Mouse (Mus musculus) c-Kit-positive CD71-positive TER-119-positive erythroid progenitor cells, embryonic 14.5 days (primary cell): ENCODE data around the gene Cry2.

Source experiments
- DNase-seq: peaks from one replicate; pipeline ENCODE4 v3.0.0-alpha.2; 2013; ENCODE audit warnings: low spot score

Cry2 gene

DNA sequence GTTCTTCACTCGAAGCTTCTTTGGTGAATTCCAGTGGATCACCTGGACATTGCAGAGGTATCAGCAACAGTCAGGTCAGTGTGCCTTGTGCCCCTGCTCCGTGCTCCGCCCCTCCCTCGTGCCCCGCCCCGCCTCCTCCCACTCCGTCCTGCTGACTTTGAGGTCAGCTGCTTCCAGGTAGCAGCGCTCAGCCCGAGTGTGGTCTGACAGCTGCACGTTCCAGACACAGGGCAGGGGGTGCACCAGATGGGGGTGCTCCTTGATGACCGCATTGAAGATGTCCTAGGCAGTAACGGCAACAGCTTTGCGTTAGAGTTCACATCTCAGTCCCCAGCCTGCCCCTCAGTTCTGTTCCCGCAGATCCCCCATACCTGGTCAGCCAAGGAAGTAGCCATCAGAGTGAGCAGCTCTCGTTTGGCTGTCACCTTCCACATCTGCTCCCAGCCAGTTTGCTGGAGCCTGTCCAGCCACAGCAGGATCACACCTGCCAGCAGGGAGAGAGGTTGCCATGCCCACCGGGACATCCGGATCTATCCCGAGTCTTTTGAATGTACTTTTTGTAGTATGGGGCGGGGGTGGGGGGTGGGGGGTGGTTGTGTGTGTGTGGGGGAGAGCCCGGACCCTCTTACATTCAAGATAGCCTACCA lies 66.3 kb downstream of the Cry2 start:
- DNase-seq: no peak

DNA sequence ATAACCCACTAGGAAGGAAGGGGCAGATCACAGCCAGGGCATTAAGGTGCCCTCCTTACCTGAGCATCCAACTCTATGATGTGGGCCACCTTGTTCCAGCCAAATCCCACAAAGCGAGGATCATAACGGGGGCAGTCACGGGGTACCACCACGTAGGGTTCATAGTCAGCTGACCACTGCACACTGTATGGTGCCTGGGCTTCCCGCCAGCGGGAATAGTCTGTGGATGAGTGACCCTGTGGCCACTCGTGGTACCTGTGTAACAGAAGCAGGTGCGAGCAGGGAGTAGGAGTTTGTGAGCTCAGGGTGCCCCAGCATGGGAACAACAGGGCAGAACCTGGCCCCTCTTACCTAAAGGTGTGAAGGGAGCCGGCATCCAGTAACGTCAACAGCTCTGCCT lies 68.3 kb downstream of the Cry2 start:
- no peak for DNase-seq

DNA sequence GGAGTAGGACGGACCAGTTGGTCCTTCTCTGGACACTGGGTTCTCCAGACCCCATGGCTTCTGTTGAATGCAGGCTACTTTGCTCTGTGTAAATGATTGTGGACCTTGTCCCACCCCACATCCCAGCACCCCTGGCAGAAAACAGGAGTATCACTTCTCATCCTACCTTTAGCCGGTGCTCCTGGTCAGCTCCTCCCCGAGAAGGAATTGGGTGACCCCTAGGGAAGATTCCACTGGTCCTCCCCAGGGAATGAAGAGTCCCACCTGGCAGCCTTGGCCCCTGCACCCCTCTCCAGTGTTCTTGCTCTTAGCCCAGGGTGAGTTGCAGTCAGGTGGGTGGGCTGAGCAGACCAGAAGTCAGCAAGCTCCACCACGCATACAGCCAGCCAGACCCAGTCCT lies 69.8 kb downstream of the Cry2 start:
- DNase-seq: no peak

DNA sequence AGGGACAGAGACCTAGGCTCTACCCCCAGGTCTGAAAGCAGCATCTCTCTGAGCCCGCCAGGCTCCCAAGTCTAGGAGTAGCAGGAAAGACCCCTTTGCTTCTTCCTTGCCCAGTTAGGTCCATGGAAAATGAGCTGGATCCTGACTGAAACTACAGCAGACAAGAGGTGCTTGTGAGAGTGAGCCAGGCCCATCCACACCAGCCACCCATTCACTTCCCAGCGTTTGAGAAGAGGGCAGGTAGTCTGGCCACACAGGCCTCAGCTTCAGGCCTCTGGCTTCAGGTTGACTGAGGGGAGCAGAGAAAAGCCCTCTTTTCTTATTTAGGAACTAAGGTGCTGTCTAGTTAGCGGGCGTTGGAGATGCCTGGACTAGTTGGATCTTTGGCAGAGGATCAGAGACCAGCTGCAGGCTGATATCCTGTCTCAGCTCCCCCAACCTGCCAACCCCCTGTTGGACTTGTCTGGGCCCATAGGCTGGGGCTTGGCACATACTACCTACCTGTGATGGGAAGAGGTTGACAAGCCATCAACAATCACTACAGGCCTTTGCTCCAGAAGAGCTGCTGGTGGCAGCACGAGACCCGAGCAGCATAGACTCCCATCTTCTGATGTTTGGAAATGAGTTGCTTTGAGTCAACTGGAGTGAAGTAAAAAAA lies 71.1 kb downstream of the Cry2 start:
- no peak for DNase-seq

DNA sequence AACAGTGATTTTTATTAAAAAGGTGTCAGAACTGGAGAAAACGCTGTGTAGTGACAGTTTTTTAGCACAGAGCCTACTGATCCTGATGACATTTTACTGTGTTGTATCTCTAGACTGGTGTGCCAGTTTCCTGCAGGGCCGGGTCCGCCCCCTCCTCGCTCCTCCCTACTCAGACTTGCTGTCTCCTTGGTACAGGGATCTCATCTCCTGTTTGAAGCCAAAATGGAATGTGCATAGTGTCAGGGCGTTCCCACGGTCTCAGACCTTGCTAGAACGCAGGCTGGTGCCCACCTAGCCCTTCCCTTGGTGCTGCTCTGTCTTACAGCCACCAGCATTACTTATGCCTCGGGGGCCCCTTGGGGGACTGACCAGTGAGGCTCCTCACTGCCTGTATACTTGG lies 72.0 kb downstream of the Cry2 start:
- no peak for DNase-seq

DNA sequence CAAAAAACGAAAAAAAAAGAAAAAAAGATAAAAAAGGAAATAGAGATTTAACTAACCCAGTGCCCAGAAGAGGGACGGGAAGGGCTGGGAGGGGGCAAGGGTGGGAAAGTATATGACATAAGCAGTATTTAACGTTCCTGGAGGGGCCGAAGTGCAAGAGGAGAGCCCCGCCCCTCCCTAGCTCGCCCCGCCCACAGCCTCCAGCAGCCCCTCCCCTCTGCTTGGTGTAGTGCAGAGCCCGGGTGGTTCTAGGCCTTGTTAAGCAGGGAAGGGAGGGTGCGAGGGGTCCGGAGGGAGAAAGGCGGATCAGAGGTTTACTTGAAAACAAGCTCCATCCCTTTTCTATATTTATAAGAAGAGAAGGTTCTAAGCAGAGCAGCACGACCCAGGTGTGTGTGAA lies 73.0 kb downstream of the Cry2 start:
- DNase-seq: no peak

DNA sequence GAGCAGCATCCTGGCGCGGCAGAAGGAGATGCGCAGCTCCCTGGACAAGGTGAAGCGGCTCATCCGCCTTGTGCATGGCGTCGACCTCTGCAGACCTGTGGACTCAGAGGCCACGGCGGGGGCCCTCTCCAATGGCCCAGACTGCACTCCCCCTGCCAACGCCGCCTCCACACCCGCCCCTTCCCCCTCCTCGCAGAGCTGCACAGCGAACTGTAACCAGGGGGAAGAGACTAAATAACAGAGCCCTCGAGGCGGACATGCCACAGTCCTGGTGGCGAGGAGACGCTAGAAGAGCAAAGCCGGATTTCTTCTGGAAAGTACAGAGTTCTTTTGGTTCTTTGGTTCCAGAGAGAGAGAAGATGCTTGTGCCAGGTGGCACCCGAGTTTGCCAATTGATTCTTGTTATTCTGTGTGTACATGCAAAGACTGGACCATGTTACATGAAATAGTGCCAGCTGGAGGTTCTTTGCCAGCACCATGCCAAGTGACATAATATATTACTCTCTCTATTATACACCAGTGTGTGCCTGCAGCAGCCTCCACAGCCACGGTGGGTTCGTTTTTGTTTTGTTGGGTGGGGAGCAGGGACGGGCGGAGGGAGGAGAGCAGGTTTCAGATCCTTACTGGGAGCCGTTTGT lies 73.5 kb downstream of the Cry2 start:
- DNase-seq: no peak

DNA sequence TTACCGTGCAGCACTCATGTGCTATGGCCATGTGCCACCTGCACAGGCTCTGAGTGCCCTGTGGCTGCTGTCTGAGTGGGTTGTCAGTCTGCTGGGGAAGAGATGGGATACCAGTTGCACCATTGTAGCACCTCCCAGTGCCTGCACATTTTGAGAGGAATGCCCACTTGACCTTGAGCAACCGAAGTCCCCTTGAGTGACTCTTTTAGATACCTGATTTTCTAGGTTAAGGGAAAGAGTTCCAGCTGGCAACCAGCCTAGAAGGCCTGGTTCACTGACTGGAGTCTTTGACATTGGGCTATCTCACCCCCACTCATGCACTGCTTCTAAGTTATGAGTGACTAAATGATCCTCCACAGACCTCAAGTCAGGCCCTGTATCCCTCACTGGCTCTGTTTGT lies 74.5 kb downstream of the Cry2 start:
- no peak for DNase-seq

DNA sequence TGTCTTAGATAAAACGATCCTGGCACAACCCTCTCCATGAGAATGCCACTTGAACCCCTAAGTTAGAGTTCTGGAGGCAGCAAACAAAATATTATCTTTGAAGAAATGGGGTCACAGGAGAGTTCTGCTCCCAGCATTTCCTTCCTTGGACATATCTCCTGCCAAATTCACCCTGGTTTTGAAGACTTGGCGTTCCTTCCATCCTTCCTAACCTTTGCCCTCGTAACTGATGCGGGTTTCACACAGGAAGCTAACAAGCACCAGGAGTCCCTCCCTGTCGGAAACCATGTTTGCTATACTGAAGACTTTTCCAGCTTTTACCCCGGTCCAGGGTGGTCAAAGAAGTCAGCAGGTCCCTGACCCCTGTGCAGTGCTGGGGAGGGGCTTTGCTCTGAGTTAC lies 79.6 kb downstream of the Cry2 start:
- DNase-seq: no peak
